Mouse (Mus musculus) ES-Bruce4 (cell line): ENCODE measurements at regions not wholly inside any gene's neighbourhood (a gene's known extent, or its start where the extent isn't known, plus 50 kb on each side); places are given as distances from the start of the nearest gene placed in this dataset.

Source experiments
- CTCF ChIP-seq: IDR thresholded peaks from one replicate; pipeline ENCODE4 v1.8.1; 2011; ENCODE audit warnings: low read depth, low read length
- EP300 ChIP-seq: IDR thresholded peaks from 2 replicates; pipeline ENCODE4 v1.6.1; 2011; ENCODE audit warnings: low read depth, low read length; ENCODE audit not compliant: insufficient read depth

DNA sequence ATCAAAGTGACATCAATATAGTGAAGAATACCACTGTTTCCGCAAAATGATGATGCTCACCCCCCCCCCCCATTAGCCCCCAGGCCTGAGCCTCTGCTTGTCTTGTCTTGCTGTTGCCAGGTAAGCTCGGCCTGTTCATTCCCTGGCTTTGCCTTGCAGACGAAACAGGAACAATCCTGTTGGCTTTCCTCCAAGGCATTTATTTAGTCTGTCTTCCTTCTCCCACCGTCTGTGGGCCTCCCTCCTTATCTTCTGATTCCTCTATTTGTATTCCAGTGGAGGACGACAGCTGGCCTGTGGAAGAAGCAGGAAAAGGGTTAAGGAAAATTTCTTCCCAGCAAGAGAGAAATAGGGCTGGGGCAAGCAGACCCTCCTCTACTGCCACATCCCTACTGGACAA is 172.1 kb downstream of the Wdr11 start:
- TF ChIP-seq CTCF (no peak), EP300 (no peak)
